8 mouse cellular contexts compared by ENCODE assay signal in the genomic region with DNA sequence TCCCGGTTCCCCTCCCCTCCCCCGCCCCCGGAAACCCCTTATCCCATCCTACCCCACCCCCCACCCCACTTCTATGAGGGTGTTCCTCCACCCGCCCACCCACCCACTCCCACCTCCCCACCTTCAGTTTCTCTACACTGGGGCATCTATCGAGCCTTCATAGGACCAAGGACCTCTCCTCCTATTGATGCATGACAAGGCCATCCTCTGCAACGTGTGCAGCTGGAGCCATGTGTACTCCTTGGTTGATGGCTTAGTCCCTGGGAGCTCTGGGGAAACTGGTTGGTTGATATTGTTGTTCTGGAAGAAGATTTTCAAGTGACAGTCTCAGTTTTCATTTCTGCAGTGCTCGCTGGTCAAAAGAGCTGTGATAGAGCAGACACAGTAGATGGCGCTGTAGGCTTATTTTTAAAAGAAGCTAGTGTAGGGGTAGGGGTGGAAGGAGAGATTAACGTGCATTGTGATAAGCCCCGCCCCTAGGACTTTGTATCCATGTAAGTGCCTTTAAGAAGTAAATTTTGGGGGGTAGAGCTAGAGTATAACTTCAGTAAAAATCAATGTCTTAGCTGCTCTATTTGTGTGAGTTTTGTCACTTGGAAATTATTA.
DNase-seq lines count a peak whose midpoint lies in the region; ATAC-seq and TF ChIP-seq lines count a peak whose summit lies in the region.
"Had no signal": no experiment of that assay in that cellular context is flagged by ENCODE, and none has a peak within 500 bp of the region (broad histone marks: within the 10 kb centered on the region; RNA-seq: fewer than 3 reads in every experiment).

No protein-coding gene starts in this region.

- H3K4me3 ChIP-seq in forebrain, embryonic 12.5 days (replicated peaks) = no peak overlapping the region
- no peak overlapping the region for H3K4me3 ChIP-seq in hindbrain, embryonic 10.5 days
- H3K4me3 ChIP-seq in lung, embryonic 15.5 days = no peak overlapping the region
- H3K4me3 ChIP-seq: liver, embryonic 15.5 days had no signal

- peak; percentile 69 for TF ChIP-seq CTCF in Patski (IDR thresholded peaks at IDR 0.05)

- CTCF ChIA-PET in Patski (lab: Charles Lee) = interaction anchor here (0.8 to 2.6 kb wide), 12 partner anchors 10 to 787 kb away, joined by 3 to 15 read pairs (median 4); no protein-coding TSS in a partner anchor

- in situ Hi-C loops in Patski (cut with MboI; ENCODE audit: low pct_unique_long_range_greater_than_20kb) = loop anchor here (5.0 to 25.0 kb wide), 3 partner anchors 254 to 779 kb away; no protein-coding TSS in a partner anchor

- no peak for ATAC-seq in Patski
- ATAC-seq in forebrain, embryonic 12.5 days (ENCODE audit: low FRiP score) = peak; percentile 83
- ATAC-seq in lung, embryonic 15.5 days (ENCODE audit: borderline replicate concordance, extremely low read depth, low FRiP score, low TSS enrichment) = peak; percentile 73; the same call in 1 of the 2 replicates

- no peak overlapping the region for H3K9ac ChIP-seq in forebrain, embryonic 12.5 days
- no peak overlapping the region for H3K9ac ChIP-seq in lung, embryonic 15.5 days
- H3K9ac ChIP-seq: liver, embryonic 15.5 days had no signal

- H3K4me1 ChIP-seq in forebrain, embryonic 12.5 days = 0 out of 2 replicates have a peak, but pooled peaks cover 2% of the 10 kb centered on the region
- H3K4me1 ChIP-seq in hindbrain, embryonic 10.5 days (replicated peaks) = peaks cover 9% of the 10 kb centered on the region
- H3K4me1 ChIP-seq in lung, embryonic 15.5 days = peaks cover 21% of the 10 kb centered on the region; the same call in 1 of the 2 replicates

- no peak overlapping the region for H3K27ac ChIP-seq in forebrain, embryonic 12.5 days
- no peak overlapping the region for H3K27ac ChIP-seq in hindbrain, embryonic 10.5 days
- no peak overlapping the region for H3K27ac ChIP-seq in lung, embryonic 15.5 days
- H3K27ac ChIP-seq: liver, embryonic 15.5 days had no signal

- no peaks in the 10 kb centered on the region for H3K27me3 ChIP-seq in Patski
- no peaks in the 10 kb centered on the region for H3K27me3 ChIP-seq in forebrain, embryonic 12.5 days
- H3K27me3 ChIP-seq in hindbrain, embryonic 10.5 days (ENCODE audit: insufficient read depth, poor library complexity, severe bottlenecking) = no peaks in the 10 kb centered on the region
- no peaks in the 10 kb centered on the region for H3K27me3 ChIP-seq in lung, embryonic 15.5 days
- H3K27me3 ChIP-seq: liver, embryonic 15.5 days had no signal

- no peaks in the 10 kb centered on the region for H3K36me3 ChIP-seq in forebrain, embryonic 12.5 days (replicated peaks)
- no peaks in the 10 kb centered on the region for H3K36me3 ChIP-seq in hindbrain, embryonic 10.5 days
- H3K36me3 ChIP-seq in lung, embryonic 15.5 days = no peaks in the 10 kb centered on the region
- H3K36me3 ChIP-seq: liver, embryonic 15.5 days had no signal

- no peak for DNase-seq in Patski (ENCODE audit: low read depth, low spot score)
- DNase-seq in c-Kit-positive CD71-positive TER-119-positive erythroid progenitor cells, embryonic 14.5 days (ENCODE audit: low spot score) = peak; percentile 73
- DNase-seq in hindbrain, embryonic 10.5 days (ENCODE audit: low spot score) = peak; percentile 59
- peak; percentile 54 for DNase-seq in layer of hippocampus, adult 11-12 months (ENCODE audit: low spot score)
- DNase-seq in retina, embryonic 14.5 days (ENCODE audit: low spot score) = peak; percentile 93

- H3K4me2 ChIP-seq in forebrain, embryonic 12.5 days = no peak overlapping the region
- H3K4me2 ChIP-seq in lung, embryonic 15.5 days = no peak overlapping the region
- H3K4me2 ChIP-seq: liver, embryonic 15.5 days had no signal

- WGBS in forebrain, embryonic 12.5 days = 24% methylated on average over 10 of the region's 10 CpGs
- WGBS in hindbrain, embryonic 10.5 days = 23% methylated on average over 10 of the region's 10 CpGs
- WGBS in lung, embryonic 15.5 days = 26% methylated on average over 10 of the region's 10 CpGs

- POLR2A ChIA-PET in Patski (lab: Charles Lee) = interaction anchor here (1.1 kb wide), 1 partner anchor 182 kb away, joined by 3 read pairs; no protein-coding TSS in a partner anchor

- no peaks in the 10 kb centered on the region for H3K9me3 ChIP-seq in forebrain, embryonic 12.5 days
- no peaks in the 10 kb centered on the region for H3K9me3 ChIP-seq in hindbrain, embryonic 10.5 days
- no peaks in the 10 kb centered on the region for H3K9me3 ChIP-seq in lung, embryonic 15.5 days
- H3K9me3 ChIP-seq: liver, embryonic 15.5 days had no signal
